Mouse (Mus musculus) C2C12 (cell line): ENCODE measurements around the gene Malrd1. TPM values are rescaled to one million over a fixed set of nuclear protein-coding genes. Genes with fewer than 3 reads are reported as not detected.

ENCODE experiments used
- H3K27me3 ChIP-seq: one replicate; pipeline ENCODE4 v1.6.1; 2011; ENCODE audit not compliant: control insufficient read depth, insufficient read depth, insufficient read length
- H3K36me3 ChIP-seq: one replicate; pipeline ENCODE4 v1.6.1; 2011; ENCODE audit not compliant: control insufficient read depth, insufficient read depth
- H3K4me3 ChIP-seq: one replicate; pipeline ENCODE4 v1.5.1; 2011; ENCODE audit warnings: mild to moderate bottlenecking, control low read depth; ENCODE audit not compliant: poor library complexity, insufficient read depth, severe bottlenecking
- H3K79me2 ChIP-seq: one replicate; pipeline ENCODE4 v1.6.1; 2011; ENCODE audit not compliant: control insufficient read depth, insufficient read depth
- H3K79me3 ChIP-seq: one replicate; pipeline ENCODE4 v1.6.1; 2011; ENCODE audit warnings: low read depth, control low read depth
- H3ac ChIP-seq: one replicate; pipeline ENCODE3; 2011; ENCODE audit warnings: low read depth; ENCODE audit not compliant: control insufficient read depth, insufficient read length
- CEBPB ChIP-seq: IDR thresholded peaks from one replicate; pipeline ENCODE4 v1.6.1; 2011; ENCODE audit warnings: low read depth, mild to moderate bottlenecking, control low read depth, moderate library complexity
- CTCF ChIP-seq: IDR thresholded peaks from one replicate; pipeline ENCODE4 v1.5.1; 2011; ENCODE audit not compliant: control insufficient read depth, insufficient read depth, insufficient read length
- FOSL1 ChIP-seq: IDR thresholded peaks from one replicate; pipeline ENCODE4 v1.8.0; 2011; ENCODE audit warnings: mild to moderate bottlenecking, low read length; ENCODE audit not compliant: poor library complexity, insufficient read depth, severe bottlenecking
- MAX ChIP-seq: IDR thresholded peaks from one replicate; pipeline ENCODE4 v1.6.1; 2011; ENCODE audit warnings: mild to moderate bottlenecking, control low read depth
- MYOD1 ChIP-seq: IDR thresholded peaks from one replicate; pipeline ENCODE4 v1.6.1; 2011; ENCODE audit warnings: low read depth; ENCODE audit not compliant: control insufficient read depth, insufficient read length
- MYOG ChIP-seq: IDR thresholded peaks from one replicate; pipeline ENCODE4 v1.6.1; 2011; ENCODE audit not compliant: control insufficient read depth, insufficient read length; ENCODE audit errors: extremely low read depth
- USF1 ChIP-seq: IDR thresholded peaks from one replicate; pipeline ENCODE4 v1.6.1; 2011; ENCODE audit warnings: low read depth, mild to moderate bottlenecking, control low read depth, moderate library complexity
- polyA plus RNA-seq: library from polyadenylated mRNA; unstranded; fragments of >200 nt; fragmentation: generic; extraction: Trizol; gene quantifications from one replicate; pipeline ENCODE4 v1.2.1, GENCODE M21; 2012; ENCODE audit warnings: missing spikeins

Malrd1 gene
- polyA plus RNA-seq, 1 experiment, result not detected

- TF ChIP-seq MYOG (no peak), MYOD1 (no peak), FOSL1 (no peak), CEBPB (no peak), USF1 (no peak), MAX (no peak), CTCF (no peak)
- Histone ChIP-seq H3K27me3 (no peaks in the 10 kb centered on the region), H3ac (no peak overlapping the region), H3K4me3 (no peak overlapping the region), H3K79me3 (no peaks in the 10 kb centered on the region), H3K36me3 (no peaks in the 10 kb centered on the region), H3K79me2 (no peaks in the 10 kb centered on the region)
These were observed 343.1 kb downstream of the Malrd1 start for GRCm38 (mm10) chr2:15869380-15869779.

DNA sequence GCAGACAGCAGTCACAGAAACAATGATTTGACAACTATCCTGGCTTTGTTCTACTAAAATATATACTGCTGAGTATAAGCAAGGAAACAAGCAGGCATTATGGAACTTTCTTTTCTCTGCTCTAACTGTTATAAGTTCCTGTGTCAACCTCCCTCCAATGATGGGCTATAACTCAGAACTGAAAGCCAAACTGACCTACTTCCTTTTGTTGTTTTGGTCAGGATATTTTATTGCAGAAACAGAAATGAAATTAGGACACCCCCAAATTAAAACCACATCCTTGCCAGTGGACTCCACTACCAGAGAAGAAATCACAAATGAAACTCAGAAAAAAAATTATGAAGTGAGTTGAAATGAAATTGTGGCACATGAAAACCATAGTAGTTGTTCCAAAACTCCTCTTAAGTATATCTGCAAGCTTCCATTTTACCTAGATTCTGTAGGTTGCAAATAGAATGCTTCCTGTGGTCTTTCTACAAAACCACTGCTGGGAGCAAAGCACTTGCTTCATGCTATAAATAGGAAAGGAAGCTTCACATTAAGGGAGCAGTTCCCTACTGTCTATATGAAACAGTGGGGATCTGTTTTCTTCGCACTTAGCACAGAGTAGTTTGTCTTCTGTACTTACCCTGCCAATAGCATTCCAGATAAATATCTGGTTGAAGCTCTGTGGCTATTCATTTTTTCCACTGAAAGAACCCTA, 367.3 kb downstream of the Malrd1 start:
- no peak overlapping the region for H3K4me3 ChIP-seq
- no peaks in the 10 kb centered on the region for H3K79me3 ChIP-seq
- H3ac ChIP-seq, result no peak overlapping the region
- no peak for TF ChIP-seq MYOD1
- no peak for TF ChIP-seq CTCF
- no peak for TF ChIP-seq CEBPB
- TF ChIP-seq MYOG, result no peak
- TF ChIP-seq USF1, result no peak
- no peak for TF ChIP-seq MAX
- no peak for TF ChIP-seq FOSL1
- H3K79me2 ChIP-seq, result no peaks in the 10 kb centered on the region
- H3K36me3 ChIP-seq, result no peaks in the 10 kb centered on the region
- no peaks in the 10 kb centered on the region for H3K27me3 ChIP-seq

DNA sequence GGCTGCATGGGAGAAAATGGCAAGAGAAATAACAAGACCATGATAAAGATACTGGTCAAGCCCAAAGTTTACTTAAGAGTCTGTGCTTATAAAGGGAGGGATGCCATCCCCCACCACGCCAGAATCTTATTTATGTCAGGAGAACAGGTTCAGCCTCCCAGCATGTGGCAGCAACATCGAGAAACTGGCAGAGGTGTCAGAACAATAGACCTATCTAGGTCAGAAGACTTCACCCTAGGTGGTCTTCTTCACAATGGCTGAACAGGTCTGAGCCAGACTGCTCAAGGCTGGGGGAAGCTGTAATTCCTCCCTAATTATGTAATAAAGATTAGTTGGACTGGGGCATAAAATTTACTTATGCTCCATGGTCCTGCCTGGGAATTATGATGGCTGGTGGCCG, 399.2 kb downstream of the Malrd1 start:
- Histone ChIP-seq H3K4me3 (no peak overlapping the region), H3K79me2 (no peaks in the 10 kb centered on the region), H3K36me3 (no peaks in the 10 kb centered on the region), H3K27me3 (no peaks in the 10 kb centered on the region), H3K79me3 (no peaks in the 10 kb centered on the region), H3ac (no peak overlapping the region)
- no peak for TF ChIP-seq FOSL1
- no peak for TF ChIP-seq USF1
- TF ChIP-seq MYOG, result no peak
- no peak for TF ChIP-seq CEBPB
- no peak for TF ChIP-seq MAX
- no peak for TF ChIP-seq MYOD1
- no peak for TF ChIP-seq CTCF

- Histone ChIP-seq H3K4me3 (no peak overlapping the region), H3K36me3 (no peaks in the 10 kb centered on the region), H3K79me3 (no peaks in the 10 kb centered on the region), H3K79me2 (no peaks in the 10 kb centered on the region), H3ac (no peak overlapping the region), H3K27me3 (no peaks in the 10 kb centered on the region)
- TF ChIP-seq USF1 (no peak), CTCF (no peak), CEBPB (no peak), MYOG (no peak), MAX (no peak), MYOD1 (no peak), FOSL1 (no peak)
These were observed 399.8 kb downstream of the Malrd1 start for GRCm38 (mm10) chr2:15926041-15926440.

GRCm38 (mm10) chr2:15931479-15931878, 405.2 kb downstream of the Malrd1 start:
- no peaks in the 10 kb centered on the region for H3K27me3 ChIP-seq
- H3K79me2 ChIP-seq, result no peaks in the 10 kb centered on the region
- no peak for TF ChIP-seq CTCF
- TF ChIP-seq FOSL1, result no peak
- TF ChIP-seq CEBPB, result no peak
- no peak for TF ChIP-seq MYOD1
- TF ChIP-seq MYOG, result no peak
- no peak for TF ChIP-seq MAX
- no peak for TF ChIP-seq USF1
- no peaks in the 10 kb centered on the region for H3K79me3 ChIP-seq
- no peaks in the 10 kb centered on the region for H3K36me3 ChIP-seq
- H3K4me3 ChIP-seq, result no peak overlapping the region
- no peak overlapping the region for H3ac ChIP-seq
